Mouse (Mus musculus) adrenal gland, postnatal 4 days (tissue): ENCODE results near the gene Hist1h2bg. TPM values are rescaled to one million over a fixed set of nuclear protein-coding genes. Genes with fewer than 3 reads are reported as not detected.
"Not testable (repeated sequence)": the region's sequence is repeated elsewhere in the genome, so short reads cannot be mapped to it uniquely, and the experiment has no call there.

Experiments
- DNase-seq, 2 experiments: peaks; one replicate each; pipeline ENCODE4 v3.0.0; 2021 to 2022; ENCODE audit warnings: low spot score in 2 of 2, mixed read lengths in 2 of 2
- total RNA-seq, 2 experiments: library from RNA; stranded (reverse); gene quantifications; 2 replicates each; pipeline ENCODE4 v1.2.3; 2021

Hist1h2bg gene
- total RNA-seq, 2 experiments from 2014 or later = 627 to 705 TPM

DNA sequence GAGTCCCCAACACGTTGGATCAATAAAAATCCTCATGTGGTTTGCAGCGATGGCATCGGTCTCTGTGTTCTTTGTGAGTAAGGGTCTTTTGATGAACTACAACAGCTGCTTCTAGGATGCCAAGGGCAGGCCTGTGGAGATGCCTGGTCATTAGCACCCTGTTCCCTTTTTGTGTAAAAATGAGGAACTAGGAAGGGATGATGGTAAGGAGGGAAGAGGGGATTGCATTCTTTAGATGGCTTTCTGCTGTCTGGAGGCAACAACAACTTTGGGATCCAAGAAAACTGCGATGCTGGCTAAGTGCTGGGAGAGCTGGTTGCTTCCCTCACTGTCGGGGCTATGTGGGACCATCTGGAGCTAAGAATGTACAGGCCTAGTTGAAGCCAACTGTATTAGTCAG, 32.9 kb upstream of the Hist1h2bg start:
- no peak for DNase-seq

GRCm38 (mm10) chr13:23539821-23540220, 31.4 kb upstream of the Hist1h2bg start:
- not testable (repeated sequence) for DNase-seq

- DNase-seq = no peak
Observed at GRCm38 (mm10) chr13:23541497-23541896, 29.7 kb upstream of the Hist1h2bg start.

DNA sequence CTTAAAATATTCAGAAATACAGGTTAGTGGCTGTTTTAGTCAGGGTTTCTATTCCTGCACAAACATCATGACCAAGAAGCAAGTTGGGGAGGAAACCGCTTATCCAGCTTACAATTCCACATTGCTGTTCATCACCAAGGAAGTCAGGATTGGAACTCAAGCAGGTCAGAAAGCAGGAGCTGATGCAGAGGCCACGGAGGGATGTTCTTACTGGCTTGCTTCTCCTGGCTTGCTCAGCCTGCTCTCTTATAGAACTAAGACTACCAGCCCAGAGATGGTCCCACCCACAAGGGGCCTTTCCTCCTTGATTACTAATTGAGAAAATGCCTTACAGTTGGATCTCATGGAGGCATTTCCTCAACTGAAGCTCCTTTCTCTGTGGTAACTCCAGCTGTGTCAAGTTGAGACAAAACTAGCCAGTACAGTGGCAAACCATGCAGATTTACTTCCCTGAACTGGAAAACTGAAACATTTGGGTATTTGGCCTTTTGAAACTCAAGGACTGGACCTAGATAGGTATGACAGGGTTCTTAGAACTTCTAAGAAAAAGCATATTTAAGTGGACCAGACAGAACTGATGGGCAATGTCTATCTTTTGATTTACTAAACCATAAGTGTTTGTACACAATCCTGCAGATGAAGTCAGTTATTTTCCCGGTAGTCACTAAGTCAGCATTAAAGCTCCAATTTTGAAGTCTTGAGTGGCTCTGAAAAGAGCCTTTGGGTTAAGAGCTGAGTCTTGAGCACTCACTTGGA, 28.8 kb upstream of the Hist1h2bg start:
- not testable (repeated sequence) for DNase-seq

GRCm38 (mm10) chr13:23542999-23543607, 28.1 kb upstream of the Hist1h2bg start, which contains the start of gene Hist1h2bh:
Gene Hist1h2bh, minus strand, starts transcription at chr13:23543392.
- peak in 1 of 2 experiments; percentile 35 for DNase-seq

DNA sequence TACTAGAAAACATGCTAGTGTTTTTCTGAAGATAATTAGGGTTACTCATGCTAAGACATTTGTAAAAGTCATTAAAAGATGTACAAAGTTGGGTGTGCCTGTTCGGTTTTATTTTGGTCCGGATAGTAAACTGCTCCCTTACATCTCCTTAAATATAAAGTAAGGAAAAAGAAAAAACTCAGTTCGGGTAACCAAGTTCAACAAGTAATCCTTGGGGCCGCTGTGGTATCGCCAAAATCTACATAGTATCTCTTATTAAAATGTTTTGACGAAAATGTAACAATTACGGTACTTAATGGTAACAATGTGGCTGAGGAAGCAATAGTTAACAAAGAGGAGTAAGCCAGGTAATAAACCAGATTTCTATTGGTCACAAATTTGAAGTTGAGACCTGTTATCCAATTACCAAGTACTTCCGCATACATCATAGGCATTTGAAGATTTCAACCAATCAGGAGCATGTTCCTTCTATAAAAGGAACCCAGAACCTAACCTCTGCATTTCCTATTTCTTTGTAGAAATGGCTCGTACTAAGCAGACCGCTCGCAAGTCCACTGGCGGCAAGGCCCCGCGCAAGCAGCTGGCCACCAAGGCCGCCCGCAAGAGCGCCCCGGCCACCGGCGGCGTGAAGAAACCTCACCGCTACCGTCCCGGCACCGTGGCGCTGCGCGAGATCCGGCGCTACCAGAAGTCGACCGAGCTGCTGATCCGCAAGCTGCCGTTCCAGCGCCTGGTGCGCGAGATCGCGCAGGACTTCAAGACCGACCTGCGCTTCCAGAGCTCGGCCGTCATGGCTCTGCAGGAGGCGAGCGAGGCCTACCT, 27.0 kb upstream of the Hist1h2bg start, which contains the start of gene Hist1h3f:
TSS of gene Hist1h3f (plus strand) at position 88 of the 822 bp plus-strand sequence.
- DNase-seq = peak; percentile 37 to 49

DNA sequence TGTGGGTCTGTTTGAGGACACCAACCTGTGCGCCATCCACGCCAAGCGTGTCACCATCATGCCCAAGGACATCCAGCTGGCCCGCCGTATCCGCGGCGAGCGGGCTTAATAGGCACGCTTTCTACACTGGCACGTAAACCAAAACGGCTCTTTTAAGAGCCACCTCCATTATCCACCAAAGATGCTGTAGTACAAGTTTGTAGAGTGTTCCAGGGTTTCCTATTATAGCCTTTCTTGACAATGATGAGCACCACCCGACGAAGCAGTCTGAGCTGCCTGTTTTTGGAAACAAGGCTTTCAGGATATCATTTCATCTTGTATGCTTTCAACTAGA, 26.4 kb upstream of the Hist1h2bg start:
- DNase-seq = not testable (repeated sequence)

DNA sequence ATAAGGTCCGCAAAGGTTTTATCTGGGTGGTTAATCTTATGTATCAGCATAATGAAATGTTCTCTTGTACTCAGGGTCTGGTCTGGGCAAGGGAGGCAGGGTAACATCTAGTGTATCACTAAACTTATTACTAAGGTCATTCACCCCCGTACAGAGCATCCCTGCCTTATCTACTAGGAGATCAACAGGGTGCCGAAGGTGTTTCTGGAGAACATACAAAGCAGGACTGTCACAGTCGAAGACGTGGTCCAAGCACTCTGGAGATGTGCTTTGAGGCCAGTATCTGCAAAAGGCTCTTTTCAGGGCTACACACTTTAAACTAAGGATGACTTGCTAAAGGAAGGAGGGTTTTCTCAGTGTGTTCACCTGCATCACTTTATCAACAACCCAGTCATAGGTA, 24.5 kb upstream of the Hist1h2bg start:
- no peak for DNase-seq

DNA sequence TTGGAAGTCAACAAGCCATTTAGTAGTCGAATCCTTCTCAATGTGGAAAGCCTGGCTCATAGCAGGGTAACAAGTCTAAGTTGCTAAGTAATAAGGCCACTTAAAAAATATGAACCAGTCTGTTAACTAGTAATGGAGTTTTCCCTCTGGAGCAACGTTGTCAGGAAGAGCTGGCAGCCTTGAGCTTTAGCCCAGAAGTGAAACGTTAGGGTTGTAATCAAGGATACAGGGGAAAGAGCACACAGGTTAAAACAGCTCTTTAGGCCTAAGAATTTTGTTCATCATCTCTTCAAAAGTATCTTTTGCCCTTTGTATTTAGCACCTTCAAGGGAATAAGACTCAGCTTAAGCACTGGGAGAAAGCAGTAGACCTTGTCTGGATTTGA, 20.4 kb upstream of the Hist1h2bg start:
- no peak for DNase-seq

DNA sequence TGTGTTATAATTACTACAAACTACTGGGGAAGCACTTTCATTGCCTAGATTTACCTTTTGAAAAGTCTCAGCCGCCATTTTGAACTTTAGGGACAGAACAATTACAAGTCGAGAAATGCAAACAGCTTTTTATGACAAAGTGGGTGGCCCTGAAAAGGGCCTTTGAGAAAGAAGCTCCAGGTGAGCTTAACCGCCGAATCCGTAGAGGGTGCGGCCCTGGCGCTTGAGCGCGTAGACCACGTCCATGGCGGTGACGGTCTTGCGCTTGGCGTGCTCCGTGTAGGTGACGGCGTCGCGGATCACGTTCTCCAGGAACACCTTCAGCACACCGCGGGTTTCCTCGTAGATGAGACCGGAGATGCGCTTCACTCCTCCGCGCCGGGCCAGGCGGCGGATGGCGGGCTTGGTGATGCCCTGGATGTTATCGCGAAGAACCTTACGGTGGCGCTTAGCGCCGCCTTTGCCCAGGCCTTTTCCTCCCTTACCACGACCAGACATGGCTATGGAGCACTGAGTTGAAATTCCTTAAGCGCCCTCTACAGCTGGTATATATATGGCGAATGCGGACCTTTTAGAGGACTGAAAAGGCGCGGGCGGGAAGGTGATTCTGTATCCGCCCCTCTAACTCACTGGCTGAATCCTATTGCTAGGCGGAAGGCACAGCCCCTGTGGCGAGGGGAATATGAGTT, 19.9 kb upstream of the Hist1h2bg start, which contains the start of gene Hist1h4f:
TSS of gene Hist1h4f (minus strand) at position 503 of the 689 bp plus-strand sequence.
- peak; percentile 51 to 80 for DNase-seq

DNA sequence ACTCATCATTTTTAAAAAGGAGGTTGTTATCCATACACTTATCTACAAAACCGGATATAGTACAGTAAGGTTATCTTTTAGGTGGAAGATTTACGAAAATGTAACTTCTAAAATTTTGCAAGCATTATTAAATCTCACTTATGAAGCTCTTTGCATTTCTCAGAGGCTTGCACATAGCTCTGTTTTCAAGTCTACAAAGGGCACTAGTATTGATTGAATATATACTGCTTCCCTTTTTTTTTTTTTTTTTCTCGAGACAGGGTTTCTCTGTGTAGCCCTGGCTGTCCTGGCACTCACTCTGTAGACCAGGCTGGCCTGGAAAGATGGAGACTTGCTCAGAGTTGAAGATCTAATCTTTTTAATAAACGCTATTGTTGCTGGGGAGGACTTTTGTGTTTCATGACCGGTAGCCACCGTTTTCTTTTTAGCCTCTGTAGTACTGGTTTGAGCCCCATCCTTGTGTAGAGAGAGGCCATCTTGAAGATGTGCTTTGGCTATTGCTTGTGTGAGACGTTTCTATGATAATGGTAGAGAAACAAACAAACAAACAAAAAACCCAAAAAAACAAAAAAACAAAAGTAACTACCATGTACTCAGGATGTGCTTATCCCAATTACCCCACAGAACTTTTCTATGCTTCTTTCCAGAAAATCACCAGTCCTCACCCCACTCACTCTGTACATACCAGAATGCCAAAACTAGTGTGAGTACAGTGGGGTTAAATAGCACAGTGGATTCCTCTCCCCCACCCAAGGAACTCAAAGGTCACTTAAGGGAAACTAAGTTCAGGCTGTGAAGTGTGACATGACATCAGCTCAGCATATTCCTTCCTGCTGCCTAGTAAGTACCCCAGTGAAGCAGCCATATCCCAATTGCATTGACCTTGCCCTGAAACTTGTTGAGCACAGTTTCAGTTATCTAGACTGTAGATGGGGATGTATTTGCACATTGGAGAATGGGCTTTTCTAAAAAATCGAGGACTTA, 19.0 kb upstream of the Hist1h2bg start:
- no peak for DNase-seq

DNA sequence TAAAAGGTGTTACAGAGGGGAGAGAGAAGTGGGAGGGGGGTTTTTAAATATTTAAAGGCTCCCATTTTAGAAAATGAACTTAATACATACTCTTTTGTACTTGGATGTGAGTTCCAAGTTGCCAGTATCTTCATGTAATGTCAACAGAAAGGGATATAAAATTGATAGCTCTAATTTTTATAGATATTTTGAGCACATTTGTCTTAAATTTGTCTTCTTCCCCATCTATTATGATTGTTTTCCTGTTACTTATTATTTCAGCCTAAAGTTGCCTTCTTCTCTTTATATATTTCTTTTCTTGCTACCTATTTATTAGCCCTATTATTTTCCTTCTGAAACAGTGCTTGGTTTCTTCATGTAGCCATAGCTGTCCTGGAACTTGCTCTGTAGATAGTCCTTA, 18.2 kb upstream of the Hist1h2bg start, which contains the start of gene Hist1h1d:
TSS of gene Hist1h1d (plus strand) at position 301 of the 400 bp plus-strand sequence.
- no peak for DNase-seq

DNA sequence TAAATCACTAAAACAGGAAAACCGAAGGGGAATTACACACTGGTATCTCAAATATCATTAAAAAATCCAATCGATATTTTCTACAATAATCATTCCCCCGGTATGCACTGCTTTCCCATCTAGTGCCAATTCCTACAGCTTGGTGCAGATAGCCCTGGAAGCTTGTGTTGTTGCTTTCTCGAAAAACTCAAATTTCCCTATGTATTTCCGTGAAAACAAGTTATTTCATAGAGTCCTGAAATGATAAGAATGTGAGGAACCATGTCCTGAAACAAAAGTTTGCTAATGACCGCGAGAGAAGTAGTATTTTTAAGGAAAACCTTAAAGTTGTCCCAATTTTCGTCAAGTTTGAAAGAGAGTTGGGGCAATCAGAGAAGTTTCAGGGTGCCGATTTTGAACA, 16.8 kb upstream of the Hist1h2bg start:
- DNase-seq = no peak

GRCm38 (mm10) chr13:23554925-23555838, 16.0 kb upstream of the Hist1h2bg start:
- DNase-seq = peak; percentile 48 to 64

GRCm38 (mm10) chr13:23555839-23556416, 15.3 kb upstream of the Hist1h2bg start:
- DNase-seq = peak in 1 of 2 experiments; percentile 46

GRCm38 (mm10) chr13:23556906-23557305, 14.3 kb upstream of the Hist1h2bg start:
- no peak for DNase-seq

GRCm38 (mm10) chr13:23560699-23561098, 10.5 kb upstream of the Hist1h2bg start:
- DNase-seq = not testable (repeated sequence)

- DNase-seq = not testable (repeated sequence)
Observed at GRCm38 (mm10) chr13:23561531-23561882, 9.7 kb upstream of the Hist1h2bg start.
